Mouse (Mus musculus): ENCODE measurements around the gene Tlnrd1.

The Tlnrd1 gene

DNA sequence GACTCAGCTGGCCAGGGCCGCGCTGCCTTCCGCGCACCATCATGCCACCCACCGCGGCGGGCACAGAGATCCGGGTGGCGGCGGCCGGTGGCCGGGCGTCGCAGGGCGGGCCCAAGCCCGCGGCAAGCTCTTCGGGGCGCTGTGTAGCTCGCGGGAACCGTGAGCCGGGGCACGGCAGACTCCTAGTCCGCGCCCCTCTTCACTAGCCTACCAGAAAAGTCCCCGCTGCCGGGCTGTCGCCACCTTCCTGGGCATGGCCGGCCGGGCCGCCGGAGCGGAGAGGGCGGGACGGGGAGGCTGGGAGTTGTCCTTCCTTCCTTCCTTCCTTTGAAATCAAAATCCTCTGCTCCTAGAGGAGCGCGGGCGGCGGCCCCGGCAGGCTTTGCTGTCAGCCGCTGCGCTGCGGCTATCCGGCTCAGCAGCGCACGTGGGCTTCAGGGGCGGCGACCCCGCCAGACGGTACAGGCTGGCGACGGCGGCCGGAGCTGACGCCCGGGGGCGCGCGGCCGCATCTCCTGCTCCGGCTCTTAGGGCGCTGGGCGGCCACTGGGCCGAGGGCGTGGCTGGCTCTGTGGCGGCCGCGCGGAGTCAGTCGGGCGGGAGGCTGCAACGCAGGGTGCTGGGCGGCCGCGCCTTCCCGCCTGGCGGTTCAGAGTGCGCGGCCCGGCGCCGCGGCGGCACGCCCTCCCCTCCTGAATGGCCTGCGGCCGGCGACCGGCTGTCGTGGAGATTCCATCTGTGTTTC is 657 bp downstream of the Tlnrd1 start:
- DNase-seq = peak; percentile 87

DNA sequence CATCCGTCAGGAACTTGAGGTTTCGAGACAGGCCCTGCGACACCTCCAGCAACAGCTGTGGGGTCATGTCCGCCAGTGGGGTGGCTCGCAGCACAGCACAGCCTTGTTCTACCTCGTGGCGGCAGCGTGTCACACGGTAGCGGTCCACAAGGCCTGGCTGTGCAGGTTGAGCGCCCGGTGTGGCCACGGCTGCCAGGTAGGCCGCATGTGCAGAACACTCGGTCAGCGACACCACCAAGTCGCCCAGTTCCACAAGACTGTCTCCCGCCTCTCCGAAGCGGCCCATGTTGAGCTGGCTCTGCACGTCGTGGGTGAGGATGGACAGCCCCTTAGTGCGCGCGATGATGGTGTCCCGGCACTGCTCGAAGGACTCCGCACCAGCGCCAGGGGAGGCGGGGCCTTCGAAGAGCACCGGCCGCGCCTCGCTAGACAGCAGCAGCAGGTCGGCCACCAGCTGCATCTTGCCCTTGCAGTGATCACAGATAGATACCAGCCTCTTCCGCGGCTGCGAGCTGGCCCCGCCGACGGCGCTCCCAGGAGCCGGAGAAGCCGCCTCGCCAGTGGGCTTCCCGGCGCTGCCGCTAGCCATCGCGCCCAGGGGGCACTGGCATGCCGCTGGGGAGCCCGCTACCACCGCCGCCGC is 1.4 kb downstream of the Tlnrd1 start:
- peak; percentile 69 for DNase-seq

DNA sequence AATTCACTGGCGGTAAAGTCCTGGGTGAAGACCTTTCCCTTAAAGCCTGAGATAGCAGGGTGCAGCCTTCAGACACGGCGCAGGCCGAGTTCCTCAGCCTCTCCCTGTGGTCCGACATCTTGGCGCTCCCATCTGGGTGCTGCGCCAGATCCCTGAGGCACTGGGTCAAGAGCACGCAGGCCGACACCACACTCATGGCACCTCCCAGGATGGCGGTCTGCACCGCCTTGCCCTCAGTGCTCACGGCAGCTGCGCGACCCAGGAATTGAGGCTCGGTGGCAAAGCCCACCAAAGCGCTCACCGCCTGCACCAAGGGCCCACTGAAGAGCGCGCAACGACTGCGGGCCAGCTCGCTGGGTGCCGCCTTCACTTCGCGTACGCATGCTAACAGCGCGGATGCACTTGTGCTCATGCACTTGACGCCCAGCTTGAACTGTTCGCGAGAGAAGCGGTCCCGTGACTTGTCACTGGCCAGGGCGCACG is 1.9 kb downstream of the Tlnrd1 start:
- no peak for DNase-seq

DNA sequence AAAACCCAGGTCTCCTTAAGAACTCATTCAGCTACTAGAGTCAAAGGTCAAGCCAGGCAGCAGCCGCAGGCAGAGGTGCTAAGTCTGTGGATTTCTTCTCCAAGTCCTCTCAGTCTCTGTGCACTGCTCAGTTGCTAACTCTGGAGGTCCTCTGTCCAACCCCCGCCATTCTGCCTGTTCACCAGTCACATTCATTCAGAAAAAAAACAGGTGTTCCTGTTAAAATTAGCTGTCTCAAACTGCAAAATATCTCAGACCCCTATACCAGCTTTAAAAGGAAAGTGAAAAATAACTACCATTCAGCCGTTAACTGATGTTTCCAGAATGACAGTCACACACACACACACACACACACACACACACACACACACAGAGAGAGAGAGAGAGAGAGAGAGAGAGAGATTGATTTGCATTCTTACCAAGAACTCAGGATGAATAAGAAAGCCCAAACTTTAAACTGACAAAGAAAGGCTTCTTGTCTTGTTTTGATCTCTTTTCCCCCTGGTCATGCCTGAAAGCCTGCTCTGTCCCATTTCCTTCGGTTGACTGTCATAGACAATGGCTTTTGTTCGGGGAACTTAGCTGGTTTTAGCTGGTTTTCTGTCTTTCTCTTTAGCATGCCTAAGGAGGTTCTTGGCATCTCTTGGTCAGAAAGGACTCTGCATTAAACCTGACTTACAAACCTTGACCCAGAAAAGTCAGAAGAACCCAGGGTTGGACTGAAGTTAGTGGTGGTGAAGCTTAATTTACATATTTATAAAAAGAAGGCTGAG is 5.2 kb downstream of the Tlnrd1 start:
- DNase-seq = peak; percentile 61

DNA sequence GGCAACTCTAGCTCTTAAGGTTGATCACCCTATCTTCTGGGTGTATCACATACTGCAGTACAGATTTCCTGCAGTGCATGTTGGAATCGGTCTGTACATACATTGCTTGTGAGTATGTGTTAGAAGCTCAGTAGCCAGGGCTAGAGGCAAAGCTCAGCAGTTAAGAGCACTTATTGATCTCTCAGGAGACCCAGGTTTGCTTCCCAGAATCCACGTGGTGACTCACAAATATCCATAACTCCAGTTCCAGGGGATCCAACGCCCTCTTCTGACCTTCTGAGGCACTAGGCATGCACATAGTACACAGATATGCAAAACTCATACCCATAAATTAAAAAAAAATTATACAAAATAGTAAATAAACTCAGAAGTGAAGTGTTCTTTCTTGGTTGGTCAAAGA is 7.0 kb downstream of the Tlnrd1 start:
- DNase-seq = no peak

DNA sequence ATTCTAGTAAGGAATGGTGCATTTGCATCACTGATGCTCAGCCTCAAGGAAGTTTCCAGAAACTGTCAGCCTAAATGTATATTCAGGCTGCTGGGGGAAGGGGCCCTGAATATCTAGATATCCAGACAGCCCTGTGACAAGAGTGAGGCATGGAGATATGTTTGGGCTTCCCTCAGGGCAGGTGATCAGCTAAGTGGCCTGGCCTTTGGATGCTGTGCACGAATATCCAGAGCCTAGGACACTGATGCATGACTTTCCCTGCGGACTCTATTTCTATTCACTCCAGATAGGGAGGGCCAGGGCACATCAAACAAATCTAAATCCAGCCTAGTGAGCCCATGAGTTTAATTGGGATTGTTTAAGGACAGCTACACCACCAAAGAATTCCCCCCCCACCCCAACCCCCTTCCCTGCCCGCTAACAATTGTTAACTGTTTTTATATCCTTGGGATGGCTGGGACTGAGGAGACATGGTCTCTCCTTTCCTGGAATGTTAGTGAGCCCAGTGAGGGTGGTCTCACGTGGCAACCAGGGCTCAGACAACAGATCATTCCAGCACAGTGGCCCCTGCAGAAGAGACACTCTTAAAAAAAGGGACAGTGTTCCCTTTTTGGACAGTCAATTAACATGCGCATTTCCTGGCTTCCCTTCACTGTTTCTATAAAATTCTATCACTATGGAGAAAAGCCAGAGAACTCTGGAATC is 14.1 kb downstream of the Tlnrd1 start:
- no peak for DNase-seq

DNA sequence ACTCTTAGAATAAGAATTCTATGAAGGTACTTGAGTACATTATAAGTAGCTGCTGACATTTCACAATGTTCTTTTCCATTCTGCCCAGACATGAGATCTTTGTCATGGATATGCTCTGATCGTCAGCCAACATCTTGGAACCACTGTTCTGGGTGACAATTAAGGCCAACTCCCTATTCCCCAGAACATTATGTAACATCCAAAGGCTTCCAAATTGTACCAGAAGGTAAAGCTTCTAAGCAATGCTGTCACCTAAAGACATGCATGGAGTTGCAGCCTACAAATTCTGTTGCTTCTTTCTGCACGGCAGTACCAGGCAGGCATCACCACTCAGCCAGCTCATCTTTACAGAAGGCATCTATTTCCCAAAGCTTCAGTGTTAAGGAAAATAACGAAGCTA is 15.9 kb downstream of the Tlnrd1 start:
- no peak for DNase-seq

DNA sequence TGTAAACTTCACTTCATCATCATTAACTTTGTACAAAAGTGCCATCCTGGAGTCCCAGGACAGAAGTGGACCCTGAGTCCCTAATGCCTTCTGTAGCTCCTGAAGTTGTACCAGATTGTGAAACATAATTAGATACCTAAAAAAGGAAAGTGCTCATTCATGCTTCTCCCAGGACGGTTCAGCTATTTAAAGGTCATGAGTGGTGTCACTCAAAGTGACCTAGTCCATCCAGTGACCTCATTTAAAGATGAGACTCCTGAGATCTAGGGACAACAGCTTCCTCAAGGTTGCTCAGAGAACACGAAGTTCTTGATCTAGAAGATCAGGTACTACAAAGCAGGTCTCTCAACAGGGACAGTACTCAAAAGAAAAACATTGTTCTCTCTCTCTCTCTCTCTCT is 20.6 kb downstream of the Tlnrd1 start:
- DNase-seq = no peak

DNA sequence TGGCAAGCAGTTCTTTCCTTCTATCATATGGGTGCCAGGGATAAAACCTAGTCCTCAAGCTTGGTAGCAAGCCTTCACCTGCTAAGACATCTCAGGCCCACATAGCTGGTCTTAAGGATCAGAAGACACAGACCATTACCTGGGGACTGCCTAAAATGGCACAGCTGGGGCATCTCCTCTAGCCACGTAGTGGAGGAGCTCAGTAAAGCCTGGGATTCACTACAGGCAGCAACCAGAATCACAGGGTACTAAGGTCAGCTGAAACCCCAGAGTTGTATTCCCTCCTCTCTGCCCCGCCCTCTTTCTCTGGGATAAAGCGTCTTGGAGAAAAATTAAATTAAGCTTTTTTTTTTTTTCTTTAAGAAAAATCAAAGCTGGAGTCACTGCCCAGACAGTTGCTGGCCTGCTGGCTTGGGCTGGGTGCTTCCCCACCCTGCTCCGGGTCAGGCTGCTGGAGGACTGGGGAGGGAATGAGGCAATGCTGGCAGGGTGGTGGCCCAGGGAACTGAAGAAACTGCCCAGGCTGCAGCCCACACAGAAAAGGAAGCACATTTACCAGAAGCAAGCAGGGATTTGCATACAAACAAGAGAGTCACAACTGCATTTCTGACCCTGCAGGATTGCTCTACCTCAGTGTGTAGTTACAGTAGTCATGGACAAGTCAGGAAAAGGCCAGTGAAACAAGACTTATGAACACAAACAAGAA is 24.6 kb downstream of the Tlnrd1 start:
- no peak for DNase-seq

DNA sequence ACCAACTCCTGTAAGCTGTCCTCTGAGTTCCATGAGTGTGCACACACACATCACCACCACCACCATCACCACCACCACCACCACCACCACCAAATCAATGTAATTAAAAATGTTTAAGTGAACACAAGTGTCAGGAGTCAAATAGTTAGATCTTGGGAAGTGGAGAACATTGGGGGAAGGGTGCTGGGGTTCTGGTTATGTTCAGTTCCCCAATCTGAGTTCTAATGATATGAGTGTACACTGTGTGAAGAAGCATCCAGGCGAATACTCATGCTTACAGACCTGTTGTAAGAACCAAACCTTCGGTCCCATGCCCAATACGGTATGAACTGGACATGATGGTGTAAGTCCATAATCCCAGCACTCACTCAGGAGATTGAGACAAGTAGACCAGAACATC is 26.2 kb downstream of the Tlnrd1 start:
- no peak for DNase-seq

DNA sequence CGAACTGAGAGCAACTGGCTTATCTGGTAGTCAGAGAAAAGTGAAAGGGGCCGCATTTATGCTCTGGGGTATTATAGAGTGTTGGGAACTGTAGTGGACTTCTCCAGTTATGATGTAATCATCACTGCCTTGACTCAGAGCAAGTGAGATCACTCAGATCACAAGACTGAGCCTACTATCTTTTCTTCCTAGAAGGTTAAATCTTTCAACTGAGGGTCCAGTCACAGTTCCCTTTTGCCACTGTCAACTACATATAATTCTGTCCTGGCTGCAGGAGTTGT is 27.0 kb downstream of the Tlnrd1 start:
- DNase-seq = no peak

DNA sequence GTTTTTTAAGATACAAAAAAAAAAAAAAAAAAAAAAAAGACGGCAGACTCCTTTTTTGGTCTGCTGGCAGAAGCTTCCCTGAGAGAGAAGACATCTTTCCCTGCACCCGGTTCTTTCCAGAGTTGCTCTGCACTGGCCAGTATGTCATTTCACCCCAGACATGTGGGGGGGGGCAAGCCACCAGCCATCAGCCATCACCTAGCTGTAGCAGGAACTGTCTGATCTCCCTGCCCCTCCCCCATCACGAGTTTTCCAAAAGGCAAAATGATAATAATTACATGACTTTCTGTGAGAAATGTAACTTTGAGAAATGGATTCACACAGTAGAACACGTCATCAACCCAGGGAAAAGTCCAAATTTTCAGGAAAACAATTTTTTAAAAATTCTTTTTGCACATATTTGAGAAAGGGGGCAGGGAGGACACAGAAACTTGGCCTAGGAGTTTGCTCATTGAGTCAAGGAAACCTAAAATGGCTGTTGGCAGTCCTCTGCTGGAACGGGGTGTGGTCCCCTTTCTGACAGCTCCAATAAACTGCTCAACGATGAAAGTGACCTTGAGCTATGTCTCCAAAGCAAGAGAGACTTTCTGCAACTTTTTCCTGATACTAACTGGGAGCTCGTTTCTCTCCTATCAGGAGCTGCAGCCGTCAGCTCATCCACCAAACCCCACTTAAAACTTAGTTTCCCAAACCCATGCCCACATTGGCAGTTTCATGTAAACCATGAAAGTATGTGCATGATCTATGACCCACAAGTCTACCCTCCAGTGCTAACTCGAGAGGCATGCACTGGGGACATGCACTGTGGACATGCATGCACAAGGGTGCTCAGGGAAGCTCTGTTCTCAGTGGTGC is 27.5 kb downstream of the Tlnrd1 start:
- no peak for DNase-seq

DNA sequence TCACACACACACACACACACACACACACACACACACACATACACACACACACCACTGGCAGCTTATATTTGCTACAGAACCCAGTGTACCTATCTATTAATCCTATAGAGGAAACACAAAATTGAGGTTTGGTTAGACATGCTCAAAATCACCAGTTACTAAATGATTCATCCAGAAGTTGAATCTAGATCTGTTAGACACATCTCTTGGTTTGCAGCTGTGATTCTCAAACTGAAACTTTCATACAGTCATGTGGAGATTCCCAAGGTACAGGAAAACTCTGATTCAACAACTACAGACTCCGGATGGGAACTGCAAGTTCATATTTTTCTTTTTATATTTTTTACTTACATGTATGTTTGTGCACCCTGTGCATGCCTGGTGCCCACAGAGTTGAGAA is 28.9 kb downstream of the Tlnrd1 start:
- no peak for DNase-seq

DNA sequence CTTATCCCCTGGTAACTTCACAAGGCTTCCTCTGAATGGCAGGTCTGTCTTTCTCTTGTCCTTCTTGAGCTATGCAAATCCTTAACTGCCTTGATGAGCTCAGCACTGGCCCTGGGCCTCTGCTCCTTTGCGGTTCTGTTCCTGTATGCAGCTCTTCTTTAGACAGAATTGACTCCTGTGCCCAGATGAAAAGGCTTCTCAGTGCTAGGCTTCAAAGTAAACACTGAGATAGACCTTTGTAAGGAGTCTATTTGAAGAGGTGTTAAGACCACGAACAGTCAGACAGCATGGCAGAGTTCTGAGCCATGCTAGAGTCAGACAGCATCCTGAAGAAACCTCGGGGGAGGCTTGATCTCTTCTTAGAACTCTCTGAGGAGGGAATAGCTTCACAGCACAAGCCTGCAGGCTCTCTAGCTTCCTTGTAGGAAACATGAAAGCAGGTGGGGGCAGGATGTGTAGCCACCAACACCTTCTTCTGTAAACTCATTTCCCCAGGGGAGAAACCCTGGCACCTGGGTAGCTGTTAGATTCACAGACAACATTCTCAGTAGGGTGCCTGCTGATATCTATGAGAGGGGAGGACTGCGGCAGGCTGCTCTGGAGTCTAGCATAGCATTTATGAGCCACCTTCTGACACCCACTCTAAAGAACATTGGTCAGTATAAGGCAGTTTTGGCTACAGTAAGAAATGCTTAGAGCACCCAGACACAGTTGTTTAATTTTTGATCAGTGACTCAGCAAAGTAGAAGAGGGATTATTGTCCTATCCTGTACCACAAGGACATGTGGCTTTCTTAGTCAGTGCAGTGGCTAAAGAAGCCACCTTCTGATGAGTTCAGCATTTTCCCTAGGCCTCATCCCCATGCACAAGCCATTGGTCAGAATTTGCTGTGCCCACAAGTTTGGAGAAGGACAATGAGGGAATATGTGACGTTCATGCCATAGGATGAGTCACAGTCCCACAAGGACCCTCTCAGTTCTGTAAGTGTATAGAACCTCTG is 31.4 kb downstream of the Tlnrd1 start:
- no peak for DNase-seq

DNA sequence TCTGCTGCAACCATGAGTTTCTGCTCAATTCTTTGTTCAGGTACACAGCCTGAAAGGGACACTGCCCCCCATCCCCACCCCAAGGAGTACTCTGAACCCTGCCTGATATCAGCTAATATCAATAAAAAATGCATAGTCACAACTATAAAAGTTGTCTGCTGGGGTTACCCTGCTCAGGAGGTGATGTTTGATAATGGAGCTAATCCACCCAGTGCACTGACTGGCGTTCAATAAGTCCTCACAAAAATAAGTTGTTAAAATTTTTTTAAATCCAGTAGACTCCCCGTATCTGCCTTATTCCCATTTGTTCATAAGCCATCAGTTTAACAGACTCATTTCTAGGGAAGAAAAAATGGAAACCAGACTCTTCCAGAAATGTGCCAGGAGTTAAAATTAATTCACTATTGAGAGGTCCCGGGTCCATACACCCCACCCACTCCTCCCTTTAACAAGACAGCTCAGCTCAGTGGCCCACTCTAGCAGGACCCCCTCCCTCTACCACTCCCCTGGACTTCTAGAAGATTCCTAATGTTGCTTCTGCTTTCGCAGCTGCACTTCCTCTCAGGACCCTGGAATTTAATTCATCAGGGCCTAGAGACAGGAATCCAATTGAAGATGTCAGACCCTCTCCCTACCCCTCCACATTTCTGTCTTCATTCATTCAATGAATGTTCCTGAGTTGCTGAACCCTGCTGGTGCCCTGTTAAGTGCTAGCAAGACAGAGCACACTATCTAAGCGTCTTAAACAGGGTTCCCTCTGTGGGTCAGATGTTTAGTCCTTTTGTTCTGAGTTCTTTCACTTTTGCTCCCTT is 32.3 kb downstream of the Tlnrd1 start:
- no peak for DNase-seq

DNA sequence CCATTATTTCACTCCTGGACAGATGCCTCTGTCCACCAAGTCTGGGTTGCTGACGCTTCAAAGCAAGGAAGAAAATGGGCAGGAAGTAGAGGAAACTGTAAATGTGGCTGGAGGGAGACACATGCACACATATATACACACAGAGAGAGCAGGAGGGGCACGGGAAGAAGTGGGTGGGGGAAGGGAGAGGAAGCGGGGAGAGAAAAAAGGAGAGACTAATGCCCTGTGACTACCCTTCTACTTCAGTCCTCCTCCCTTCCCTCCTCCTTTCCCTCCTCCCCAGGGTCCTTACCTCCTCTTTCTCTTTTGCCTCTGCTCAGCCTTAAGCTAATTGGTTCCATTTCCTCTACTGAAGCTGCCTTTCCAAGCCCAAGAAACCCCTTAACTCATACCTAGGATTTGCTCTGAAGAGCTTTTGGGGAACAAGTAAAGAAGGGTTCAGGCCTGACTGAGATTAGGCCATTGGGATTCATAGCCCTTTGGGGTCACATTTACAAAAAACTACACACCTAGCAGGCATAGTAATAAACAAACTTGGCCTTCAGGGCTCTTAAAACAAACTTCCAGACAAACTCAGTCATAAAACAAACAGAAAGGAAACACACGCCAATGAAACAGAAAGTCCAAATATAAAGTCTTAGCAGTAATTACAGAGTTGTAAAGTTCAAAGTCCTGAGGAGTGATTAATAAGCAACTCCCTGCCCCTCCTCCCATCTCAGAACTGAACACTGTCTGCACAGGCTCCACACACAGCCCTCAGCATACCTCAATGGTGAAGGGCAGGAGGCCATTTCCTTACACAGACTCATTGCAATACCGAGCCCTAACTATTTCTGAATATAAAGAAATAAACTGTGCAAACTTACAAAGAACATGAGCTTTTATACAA is 36.7 kb downstream of the Tlnrd1 start:
- DNase-seq = peak; percentile 33

DNA sequence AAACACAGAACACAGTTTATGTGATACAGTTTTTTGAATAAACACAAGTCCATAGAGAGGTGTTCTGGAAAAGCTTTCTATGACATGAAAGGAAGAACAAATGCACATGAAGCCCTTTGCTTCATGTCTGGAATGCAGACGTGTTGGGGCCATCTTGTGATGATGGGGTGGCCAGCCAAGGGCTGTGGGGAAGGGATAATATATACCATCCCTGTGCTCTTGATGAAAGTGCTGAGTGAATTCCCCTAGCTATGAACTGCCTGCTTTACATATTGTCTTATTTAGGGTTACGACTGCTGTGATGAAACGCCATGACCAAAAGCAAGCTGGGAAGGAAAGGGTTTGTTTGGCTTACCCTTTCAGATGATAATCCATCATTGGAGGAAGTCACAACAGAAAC is 39.3 kb downstream of the Tlnrd1 start:
- DNase-seq = no peak

DNA sequence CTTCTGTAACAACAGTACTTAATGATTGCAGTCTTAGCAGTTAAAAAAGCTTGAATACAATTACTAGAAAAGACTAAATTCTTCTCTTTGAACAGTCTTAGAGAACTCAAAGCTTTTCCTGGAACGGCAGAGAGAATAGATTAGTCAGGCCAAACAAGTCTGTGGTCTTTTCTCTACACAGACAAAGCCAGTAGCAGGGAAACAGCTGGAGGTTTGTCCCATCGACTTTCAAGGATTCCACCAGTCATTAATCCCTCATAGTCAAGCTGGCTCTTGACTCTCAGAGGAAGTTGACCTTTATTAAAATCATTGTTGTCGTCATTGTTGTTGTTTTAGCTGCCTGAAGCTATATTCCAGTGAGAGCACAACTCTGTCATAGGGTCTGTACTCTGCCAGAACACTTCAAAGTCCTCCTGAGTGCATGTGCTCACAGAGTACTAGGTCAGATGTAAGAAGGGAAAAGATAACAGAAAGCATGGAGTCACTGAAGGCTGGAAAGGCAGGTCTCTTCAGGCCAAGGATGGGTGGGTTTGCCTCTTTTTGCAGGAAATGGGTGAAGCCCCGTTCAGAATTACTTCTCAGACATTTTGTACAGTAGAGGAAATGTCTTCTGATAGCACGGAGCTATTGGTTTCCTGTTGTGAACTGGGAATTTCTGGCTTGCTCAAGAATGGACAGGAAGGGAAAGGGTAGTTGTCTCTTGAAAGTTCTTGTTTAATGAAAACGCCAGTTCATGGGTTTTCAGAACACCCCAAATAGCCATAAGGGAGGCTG is 41.4 kb downstream of the Tlnrd1 start:
- DNase-seq = no peak
